Mouse (Mus musculus) heart, adult 2 months (tissue): Measurements from ENCODE around the gene Gm49320. TPM values are rescaled to one million over a fixed set of nuclear protein-coding genes. Genes with fewer than 3 reads are reported as not detected.

Experiments
- DNase-seq, 2 experiments: peaks; one replicate each; pipeline ENCODE4 v3.0.0; 2021
- H3K27ac ChIP-seq: fragments of 200-600 bp; 2 replicates; pipeline ENCODE4 v1.8.1; 2022
- H3K27me3 ChIP-seq: fragments of 200-500 bp; 2 replicates; pipeline ENCODE4 v1.6.1; 2012; ENCODE audit warnings: mild to moderate bottlenecking, low read length, inconsistent platforms, mixed read lengths; ENCODE audit not compliant: control insufficient read depth, insufficient read depth
- H3K36me3 ChIP-seq: fragments of 200-500 bp; 2 replicates; pipeline ENCODE4 v1.6.1; 2012; ENCODE audit warnings: low read length, inconsistent platforms; ENCODE audit not compliant: control insufficient read depth, insufficient read depth
- H3K4me1 ChIP-seq: fragments of 200-500 bp; 2 replicates; pipeline ENCODE4 v1.6.1; 2011; ENCODE audit warnings: low read length; ENCODE audit not compliant: control insufficient read depth, insufficient read depth
- H3K4me3 ChIP-seq: fragments of 200-600 bp; 2 replicates; pipeline ENCODE4 v1.8.1; 2022
- H3K79me2 ChIP-seq: fragments of 200-500 bp; replicated peaks from 2 replicates; pipeline ENCODE4 v1.6.1; 2012; ENCODE audit warnings: mild to moderate bottlenecking, inconsistent platforms, low read length, moderate library complexity, mixed read lengths; ENCODE audit not compliant: control insufficient read depth, insufficient read depth
- H3K9ac ChIP-seq: fragments of 200-500 bp; 2 replicates; pipeline ENCODE4 v1.6.1; 2012; ENCODE audit warnings: low read depth, mild to moderate bottlenecking, control low read depth, inconsistent platforms, low read length, mixed read lengths
- CTCF ChIP-seq: fragments of 200-600 bp; IDR thresholded peaks from 2 replicates; pipeline ENCODE4 v1.8.1; 2022; ENCODE audit warnings: antibody characterized with exemption, mild to moderate bottlenecking, moderate library complexity
- EP300 ChIP-seq: fragments of 200-500 bp; IDR thresholded peaks from 2 replicates; pipeline ENCODE4 v1.6.1; 2011; ENCODE audit warnings: low read depth, low read length, control low read depth; ENCODE audit not compliant: insufficient read depth
- POLR2A ChIP-seq: fragments of 200-500 bp; IDR thresholded peaks from 2 replicates; pipeline ENCODE4 v1.6.1; 2011; ENCODE audit warnings: mild to moderate bottlenecking, low read depth, low read length, control low read depth; ENCODE audit not compliant: insufficient read depth
- WGBS: fragments of 180-500 bp; shearing (Covaris S2); methylation state at CpG from one replicate; pipeline ENCODE4 v1.1.7; 2018; 5-methylcytosine and 5-hydroxymethylcytosine counted together
- intact Hi-C: fragments of 180-260 bp; cut with DNase I; formaldehyde crosslinking; loops from one replicate; pipeline ENCODE4 v1.15.1; 2025
- polyA plus RNA-seq: library from polyadenylated mRNA; depleted of rRNA; stranded (reverse); fragments of >200 nt; gene quantifications from 2 replicates; pipeline ENCODE4 v1.2.3, GENCODE M21; 2012
- total RNA-seq, 2 experiments: library from RNA; stranded (reverse); gene quantifications; 2 replicates each; pipeline ENCODE4 v1.2.3; 2021

Gm49320 gene
- total and polyA plus RNA-seq, 3 experiments, result 0.45 to 2.6 TPM; not detected in 1

- no peak overlapping the region for H3K9ac ChIP-seq
Measured at GRCm38 (mm10) chr8:4256911-4257310, 18.2 kb downstream of the Gm49320 start.

GRCm38 (mm10) chr8:4257350-4257749, 18.7 kb downstream of the Gm49320 start:
- WGBS, result 87% methylated on average over 4 of the region's 4 CpGs
- Histone ChIP-seq H3K4me1 (peaks cover 8% of the 10 kb centered on the region), H3K79me2 (0 out of 2 replicates have a peak, but pooled peaks cover 2% of the 10 kb centered on the region), H3K4me3 (no peak overlapping the region), H3K27me3 (no peaks in the 10 kb centered on the region), H3K9ac (no peak overlapping the region), H3K36me3 (no peaks in the 10 kb centered on the region), H3K27ac (no peak overlapping the region)
- no peak for DNase-seq
- TF ChIP-seq CTCF (no peak), POLR2A (no peak), EP300 (no peak)
- intact Hi-C loops, result no loop called here

More at GRCm38 (mm10) chr8:4256911-4257310, 18.2 kb downstream of the Gm49320 start:
- Histone ChIP-seq H3K27me3 (no peaks in the 10 kb centered on the region), H3K36me3 (no peaks in the 10 kb centered on the region), H3K27ac (no peak overlapping the region), H3K79me2 (0 out of 2 replicates have a peak, but pooled peaks cover 2% of the 10 kb centered on the region), H3K4me3 (no peak overlapping the region), H3K4me1 (peaks cover 8% of the 10 kb centered on the region)
- TF ChIP-seq EP300, result no peak
- TF ChIP-seq POLR2A, result no peak
- no peak for TF ChIP-seq CTCF
- WGBS, result 37% methylated on average over 4 of the region's 4 CpGs
- intact Hi-C loops, result no loop called here
- no peak for DNase-seq

GRCm38 (mm10) chr8:4258233-4258632, 19.6 kb downstream of the Gm49320 start:
- peak overlapping the region; percentile 56 for H3K4me3 ChIP-seq
- no peaks in the 10 kb centered on the region for H3K36me3 ChIP-seq
- no peak overlapping the region for H3K27ac ChIP-seq
- H3K79me2 ChIP-seq, result 0 out of 2 replicates have a peak, but pooled peaks cover 2% of the 10 kb centered on the region
- peak; percentile 83 for TF ChIP-seq CTCF
- no peak for TF ChIP-seq EP300
- peak; percentile 66 to 72 for DNase-seq
- H3K9ac ChIP-seq, result peak overlapping the region; percentile 40; the same call in 1 of the 2 replicates
- no peaks in the 10 kb centered on the region for H3K27me3 ChIP-seq
- peaks cover 6% of the 10 kb centered on the region for H3K4me1 ChIP-seq
- intact Hi-C loops, result no loop called here
- WGBS, result 7% methylated on average over 35 of the region's 35 CpGs

- H3K27me3 ChIP-seq, result no peaks in the 10 kb centered on the region
- peak overlapping the region; percentile 56 for H3K4me3 ChIP-seq
- peaks cover 3% of the 10 kb centered on the region for H3K4me1 ChIP-seq
- H3K27ac ChIP-seq, result no peak overlapping the region; the same call in 1 of the 2 replicates
- peak overlapping the region; percentile 40 for H3K9ac ChIP-seq
- DNase-seq, result peak in 1 of 2 experiments; percentile 22
- H3K36me3 ChIP-seq, result no peaks in the 10 kb centered on the region
- H3K79me2 ChIP-seq, result no peaks in the 10 kb centered on the region
- intact Hi-C loops, result loop anchor here (1.0 kb wide), 1 partner anchor 17 kb away; the partner anchor contains the start of gene Timm44
- TF ChIP-seq CTCF (no peak), POLR2A (no peak), EP300 (no peak)
- WGBS, result under 1% methylated on average over 32 of the region's 32 CpGs
Measured at GRCm38 (mm10) chr8:4258678-4259077, 20.0 kb downstream of the Gm49320 start.

GRCm38 (mm10) chr8:4259125-4259804, 20.6 kb downstream of the Gm49320 start, which contains the start of gene Ctxn1:
Gene Ctxn1 (minus strand): TSS chr8:4259274.
- TF ChIP-seq POLR2A (0 out of 2 replicates have a peak, but pooled peaks have one; percentile 36), EP300 (no peak)
- H3K27ac ChIP-seq, result no peak within 1 kb of the TSS; the same call in 1 of the 2 replicates
- peak; percentile 95 to 98 for DNase-seq
- 6% methylated on average over 33 of the region's 33 CpGs for WGBS
- H3K79me2 ChIP-seq, result no peaks in the 10 kb centered on the region
- H3K4me3 ChIP-seq, result peak within 1 kb of the TSS; percentile 56
- H3K9ac ChIP-seq, result peak within 1 kb of the TSS; percentile 40
- H3K27me3 ChIP-seq, result no peaks in the 10 kb centered on the region
- no peaks in the 10 kb centered on the region for H3K36me3 ChIP-seq
- intact Hi-C loops, result loop anchor here (1.0 kb wide), 1 partner anchor 16 kb away; the partner anchor contains the start of gene Timm44
- peaks cover 3% of the 10 kb centered on the region for H3K4me1 ChIP-seq

GRCm38 (mm10) chr8:4259805-4260170, 21.1 kb downstream of the Gm49320 start:
- Histone ChIP-seq H3K4me1 (peaks cover 3% of the 10 kb centered on the region), H3K79me2 (no peaks in the 10 kb centered on the region), H3K27ac (no peak overlapping the region), H3K27me3 (no peaks in the 10 kb centered on the region), H3K4me3 (no peak overlapping the region), H3K9ac (no peak overlapping the region), H3K36me3 (no peaks in the 10 kb centered on the region)
- DNase-seq, result no peak
- intact Hi-C loops, result loop anchor here (1.0 kb wide), 1 partner anchor 16 kb away; the partner anchor contains the start of gene Timm44
- WGBS, result 82% methylated on average over 4 of the region's 4 CpGs
- no peak for TF ChIP-seq POLR2A
- no peak for TF ChIP-seq EP300
- no peak for TF ChIP-seq CTCF
